Mouse (Mus musculus) forebrain, embryonic 10.5 days (tissue): ENCODE measurements around the gene Rab5c. TPM values are rescaled to one million over a fixed set of nuclear protein-coding genes. Genes with fewer than 3 reads are reported as not detected.

Experiments
- DNase-seq: peaks from one replicate; pipeline ENCODE4 v3.0.0-alpha.2; 2017; ENCODE audit warnings: low spot score; ENCODE audit errors: extremely low spot score
- H3K27ac ChIP-seq: fragments of 300-500 bp; sonication (generic); 2 replicates; pipeline ENCODE4 v1.5.1; 2016; ENCODE audit warnings: mild to moderate bottlenecking
- H3K27me3 ChIP-seq: fragments of 300-500 bp; sonication (generic); 2 replicates; pipeline ENCODE4 v1.6.1; 2016; ENCODE audit warnings: mild to moderate bottlenecking; ENCODE audit not compliant: poor library complexity, severe bottlenecking
- H3K36me3 ChIP-seq: fragments of 300-500 bp; sonication (generic); replicated peaks from 2 replicates; pipeline ENCODE4 v1.6.1; 2016; ENCODE audit warnings: mild to moderate bottlenecking, moderate library complexity
- H3K4me1 ChIP-seq: fragments of 300-500 bp; sonication (generic); 2 replicates; pipeline ENCODE4 v1.6.1; 2016
- H3K4me3 ChIP-seq: fragments of 300-500 bp; sonication (generic); 2 replicates; pipeline ENCODE4 v1.5.1; 2016; ENCODE audit warnings: mild to moderate bottlenecking, moderate library complexity
- H3K9me3 ChIP-seq: fragments of 300-500 bp; sonication (generic); 2 replicates; pipeline ENCODE4 v1.6.1; 2016; ENCODE audit warnings: mild to moderate bottlenecking, moderate library complexity
- WGBS: fragments of 180-500 bp; shearing (Covaris S2); methylation state at CpG from one replicate; pipeline ENCODE4 v1.1.7; 2016; 5-methylcytosine and 5-hydroxymethylcytosine counted together
- polyA plus RNA-seq: library from polyadenylated mRNA; unstranded; fragments of >200 nt; fragmentation: Nextera tagmentation; extraction: Ambion mirVana; gene quantifications from 2 replicates; pipeline ENCODE4 v1.2.1, GENCODE M21; 2016

The Rab5c gene
- polyA plus RNA-seq, 1 experiment from 2014 or later, result 14.9 TPM

DNA sequence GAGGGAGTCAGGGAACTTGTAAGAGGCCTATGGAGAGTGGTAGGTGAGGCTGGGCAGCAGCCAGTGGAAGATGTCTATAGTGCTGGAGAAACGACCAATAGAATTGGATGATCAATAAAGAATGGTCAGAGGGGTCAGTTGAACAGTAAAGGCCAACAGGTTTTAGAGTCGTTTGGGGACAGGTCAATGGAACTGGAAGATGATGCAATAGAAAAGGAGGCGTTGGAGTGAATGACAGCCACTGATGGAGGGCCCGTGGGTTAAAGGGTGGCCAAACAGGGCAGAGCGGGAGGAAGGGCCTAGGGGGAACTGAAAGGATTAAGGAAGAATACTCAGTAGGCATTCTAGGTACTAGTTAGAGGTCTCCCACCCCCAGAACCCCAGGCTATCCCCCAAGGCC, 9.1 kb upstream of the Rab5c start:
- Histone ChIP-seq H3K27me3 (peaks cover 27% of the 10 kb centered on the region), H3K4me1 (peaks cover 6% of the 10 kb centered on the region), H3K9me3 (no peaks in the 10 kb centered on the region), H3K4me3 (no peak overlapping the region), H3K27ac (no peak overlapping the region), H3K36me3 (no peaks in the 10 kb centered on the region)
- 85% methylated on average over 5 of the region's 5 CpGs for WGBS
- no peak for DNase-seq

- H3K36me3 ChIP-seq, result no peaks in the 10 kb centered on the region
- no peak for DNase-seq
- no peak overlapping the region for H3K27ac ChIP-seq
- H3K9me3 ChIP-seq, result no peaks in the 10 kb centered on the region
- H3K27me3 ChIP-seq, result peaks cover 25% of the 10 kb centered on the region
- no peak overlapping the region for H3K4me3 ChIP-seq
- peaks cover 5% of the 10 kb centered on the region for H3K4me1 ChIP-seq
- 93% methylated on average over 10 of the region's 10 CpGs for WGBS
Observed at GRCm38 (mm10) chr11:100746546-100746945, 8.5 kb upstream of the Rab5c start.

DNA sequence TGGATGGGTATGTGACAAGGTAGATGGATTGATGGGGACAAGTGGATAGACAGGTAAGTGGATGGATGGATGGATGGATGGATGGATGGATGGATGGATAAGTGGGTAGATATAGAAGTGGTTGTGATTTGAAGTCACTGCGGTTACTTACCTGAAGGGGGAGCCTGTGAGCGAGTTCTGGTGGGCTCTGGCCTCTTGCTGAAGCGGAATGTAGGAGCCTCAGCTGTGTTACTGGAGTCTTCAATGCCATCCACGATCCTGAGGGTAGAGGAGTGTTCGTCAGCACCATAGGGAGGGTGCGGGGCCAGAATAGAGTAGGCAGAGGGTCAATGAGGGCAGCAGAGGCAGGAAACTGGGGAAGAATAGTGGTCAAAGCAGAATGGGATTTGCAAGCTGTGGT, 7.1 kb upstream of the Rab5c start:
- no peaks in the 10 kb centered on the region for H3K36me3 ChIP-seq
- no peaks in the 10 kb centered on the region for H3K9me3 ChIP-seq
- peaks cover 15% of the 10 kb centered on the region for H3K27me3 ChIP-seq
- H3K4me1 ChIP-seq, result peaks cover 5% of the 10 kb centered on the region
- H3K27ac ChIP-seq, result no peak overlapping the region
- WGBS, result 15% methylated on average over 6 of the region's 6 CpGs
- DNase-seq, result peak; percentile 51
- H3K4me3 ChIP-seq, result no peak overlapping the region

GRCm38 (mm10) chr11:100741348-100741747, 3.3 kb upstream of the Rab5c start:
- Histone ChIP-seq H3K9me3 (no peaks in the 10 kb centered on the region), H3K4me1 (peaks cover 23% of the 10 kb centered on the region), H3K36me3 (no peaks in the 10 kb centered on the region), H3K27me3 (no peaks in the 10 kb centered on the region; the same call in 1 of the 2 replicates), H3K27ac (no peak overlapping the region), H3K4me3 (no peak overlapping the region)
- 75% methylated on average over 6 of the region's 6 CpGs for WGBS
- no peak for DNase-seq

DNA sequence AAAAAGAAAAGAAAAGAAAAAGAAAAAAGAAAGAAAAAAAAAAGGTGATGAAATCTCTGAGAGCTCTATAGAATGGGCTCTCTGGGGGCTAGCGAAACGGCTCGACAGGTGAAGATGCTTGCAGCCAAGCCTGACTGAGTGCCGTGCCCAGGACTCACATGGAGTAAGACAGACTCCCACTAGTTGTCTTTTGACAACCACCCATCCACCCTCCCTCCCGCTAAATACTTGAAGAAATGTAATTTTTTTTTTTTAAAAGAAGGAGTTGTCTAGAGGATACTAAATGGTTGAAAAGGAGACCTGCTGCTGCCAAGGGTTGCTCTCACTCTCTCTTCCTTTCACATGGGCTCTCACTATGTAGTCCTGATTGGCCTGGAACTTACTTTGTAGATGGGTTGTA, 734 bp upstream of the Rab5c start:
- Histone ChIP-seq H3K36me3 (peaks cover 11% of the 10 kb centered on the region), H3K27ac (peak overlapping the region; percentile 91), H3K9me3 (no peaks in the 10 kb centered on the region), H3K27me3 (no peaks in the 10 kb centered on the region), H3K4me3 (peak overlapping the region; percentile 78), H3K4me1 (peaks cover 28% of the 10 kb centered on the region)
- 21% methylated on average over 5 of the region's 5 CpGs for WGBS
- no peak for DNase-seq

DNA sequence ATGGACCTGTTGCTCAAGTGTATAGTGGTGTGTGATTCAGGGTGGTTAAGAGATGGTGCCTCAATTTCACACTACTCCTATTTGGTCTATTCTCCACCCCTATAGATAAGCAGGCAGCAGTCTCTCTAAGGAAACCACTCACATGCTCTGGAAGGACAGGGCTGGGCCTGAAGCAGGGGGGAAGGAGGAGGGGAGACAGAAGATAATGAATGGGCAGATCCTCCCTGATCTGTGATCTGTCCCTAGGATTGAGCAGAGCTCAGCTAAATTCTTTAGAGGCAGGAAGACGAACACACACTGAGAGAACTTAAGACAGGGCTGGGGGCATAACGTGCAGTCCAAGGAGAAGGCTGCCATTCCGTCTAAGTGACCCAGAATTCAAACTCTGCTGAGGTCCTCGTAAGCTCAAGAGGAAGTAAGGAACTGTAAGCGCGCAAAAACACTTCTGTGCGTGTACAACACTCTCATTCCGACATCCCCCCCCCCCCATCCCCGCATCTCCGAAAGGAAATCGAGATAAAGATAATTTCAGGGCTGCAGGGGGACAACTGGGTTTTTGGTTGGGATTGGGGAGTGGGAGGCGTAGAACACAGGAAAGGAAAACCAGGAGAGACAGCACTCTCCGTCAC, 796 bp downstream of the Rab5c start:
- H3K27ac ChIP-seq, result peak overlapping the region; percentile 91
- WGBS, result 2% methylated on average over 13 of the region's 13 CpGs
- H3K36me3 ChIP-seq, result peaks cover 22% of the 10 kb centered on the region
- DNase-seq, result no peak
- H3K9me3 ChIP-seq, result no peaks in the 10 kb centered on the region
- H3K27me3 ChIP-seq, result no peaks in the 10 kb centered on the region
- peak overlapping the region; percentile 78 for H3K4me3 ChIP-seq
- peaks cover 28% of the 10 kb centered on the region for H3K4me1 ChIP-seq

DNA sequence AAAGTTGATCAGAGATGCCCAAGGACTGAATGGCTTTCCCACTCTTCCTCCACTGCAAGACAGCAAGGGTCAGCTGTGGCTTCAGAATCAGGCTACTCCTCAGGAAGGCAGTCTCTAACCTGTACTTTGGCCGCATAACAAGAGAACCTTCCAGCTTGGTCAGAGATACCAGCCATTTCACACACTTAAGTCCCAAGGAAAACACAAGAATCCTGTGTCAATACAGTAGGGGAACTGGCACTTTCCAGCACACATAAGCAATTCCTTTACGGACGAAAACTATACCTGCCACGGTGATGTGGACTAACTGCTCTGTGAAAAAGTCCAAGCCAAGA, 1.3 kb downstream of the Rab5c start:
- Histone ChIP-seq H3K36me3 (peaks cover 24% of the 10 kb centered on the region), H3K9me3 (no peaks in the 10 kb centered on the region), H3K4me3 (peak overlapping the region; percentile 78), H3K27ac (no peak overlapping the region), H3K27me3 (no peaks in the 10 kb centered on the region), H3K4me1 (peaks cover 28% of the 10 kb centered on the region)
- 85% methylated on average over 4 of the region's 4 CpGs for WGBS
- DNase-seq, result no peak

GRCm38 (mm10) chr11:100735954-100736745, 1.9 kb downstream of the Rab5c start:
- no peak overlapping the region for H3K27ac ChIP-seq
- no peaks in the 10 kb centered on the region for H3K9me3 ChIP-seq
- H3K4me3 ChIP-seq, result peak overlapping the region; percentile 78
- no peaks in the 10 kb centered on the region for H3K27me3 ChIP-seq
- H3K4me1 ChIP-seq, result peaks cover 28% of the 10 kb centered on the region
- 81% methylated on average over 14 of the region's 14 CpGs for WGBS
- no peak for DNase-seq
- peaks cover 24% of the 10 kb centered on the region for H3K36me3 ChIP-seq

DNA sequence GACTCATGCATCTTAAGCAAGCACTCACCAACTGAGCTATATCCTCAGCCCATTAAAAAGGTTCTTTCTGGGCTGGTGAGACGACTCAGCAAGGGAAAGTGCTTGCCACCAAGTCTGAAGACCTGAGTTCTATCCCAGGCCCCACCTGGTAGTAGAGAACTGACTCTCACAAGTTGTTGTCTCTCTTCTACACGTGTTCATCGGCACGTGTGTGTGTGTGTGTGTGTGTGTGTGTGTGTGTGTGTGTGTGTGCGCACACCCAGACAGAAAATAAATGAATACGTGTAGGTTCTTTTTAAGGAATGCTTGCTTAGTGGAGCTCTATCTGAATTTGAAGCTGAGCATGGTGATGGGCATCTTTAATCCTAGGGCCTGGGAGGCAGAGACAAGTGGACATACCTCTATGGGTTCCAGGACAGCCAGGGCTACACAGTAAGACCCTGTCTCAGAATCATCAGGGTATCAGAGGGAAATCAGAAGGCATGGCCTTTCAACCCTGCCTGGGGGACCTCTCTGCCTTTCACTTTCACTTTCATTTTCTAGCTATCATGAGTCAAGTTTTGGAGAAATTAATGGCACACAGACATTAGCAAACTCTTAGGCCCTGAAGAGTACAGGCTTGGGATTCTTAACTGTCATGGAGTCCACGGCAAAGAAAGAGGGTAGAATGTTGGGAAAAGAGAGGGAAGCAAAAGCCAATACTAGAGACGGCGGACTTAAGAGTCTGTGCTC, 2.7 kb downstream of the Rab5c start:
- Histone ChIP-seq H3K4me1 (peaks cover 28% of the 10 kb centered on the region), H3K9me3 (no peaks in the 10 kb centered on the region), H3K27ac (no peak overlapping the region), H3K36me3 (peaks cover 29% of the 10 kb centered on the region), H3K27me3 (no peaks in the 10 kb centered on the region), H3K4me3 (peak overlapping the region; percentile 78; the same call in 1 of the 2 replicates)
- WGBS, result 92% methylated on average over 9 of the region's 9 CpGs
- DNase-seq, result no peak

DNA sequence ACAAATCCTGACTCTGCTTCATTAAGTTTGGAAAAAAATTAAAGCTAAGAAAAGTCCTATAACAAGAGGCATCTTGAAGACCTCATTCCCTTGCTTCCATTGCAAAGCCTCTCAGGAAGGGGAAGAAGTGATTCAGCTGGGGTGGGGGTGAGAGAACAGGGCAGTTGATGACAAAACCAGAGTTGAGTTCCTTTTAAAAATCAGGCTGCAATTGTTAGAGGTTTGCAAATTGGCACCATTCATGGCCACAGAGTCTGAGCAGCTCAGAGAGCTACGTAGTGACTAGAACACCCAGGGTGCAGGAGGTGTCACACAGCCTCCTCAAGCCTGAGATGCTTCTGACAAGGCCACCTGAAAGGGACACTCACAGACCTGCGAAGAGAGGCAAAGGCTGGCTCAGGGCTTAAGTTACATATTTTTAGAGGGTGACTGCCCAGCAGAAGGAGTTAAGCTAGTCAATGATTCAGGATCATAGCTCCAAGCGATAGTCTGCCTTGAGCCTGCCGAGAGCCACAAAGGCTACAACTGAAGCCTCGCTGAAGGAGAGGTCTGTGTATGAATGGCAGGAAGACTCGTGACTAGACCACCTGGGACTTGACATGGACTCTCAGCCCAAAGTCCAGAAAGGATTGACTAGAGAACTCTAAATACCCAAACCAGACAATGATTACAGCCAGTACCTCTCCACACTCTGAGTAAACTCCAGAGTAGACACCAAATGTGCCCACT, 7.4 kb downstream of the Rab5c start:
- Histone ChIP-seq H3K36me3 (peaks cover 58% of the 10 kb centered on the region), H3K4me1 (peaks cover 3% of the 10 kb centered on the region), H3K4me3 (no peak overlapping the region), H3K27ac (no peak overlapping the region), H3K9me3 (no peaks in the 10 kb centered on the region), H3K27me3 (no peaks in the 10 kb centered on the region)
- DNase-seq, result no peak
- 89% methylated on average over 6 of the region's 6 CpGs for WGBS

GRCm38 (mm10) chr11:100729976-100730375, 8.0 kb downstream of the Rab5c start:
- peaks cover 54% of the 10 kb centered on the region for H3K36me3 ChIP-seq
- peaks cover 6% of the 10 kb centered on the region for H3K4me1 ChIP-seq
- no peaks in the 10 kb centered on the region for H3K9me3 ChIP-seq
- WGBS, result 92% methylated on average over 4 of the region's 4 CpGs
- DNase-seq, result no peak
- H3K27ac ChIP-seq, result no peak overlapping the region
- no peak overlapping the region for H3K4me3 ChIP-seq
- no peaks in the 10 kb centered on the region for H3K27me3 ChIP-seq

DNA sequence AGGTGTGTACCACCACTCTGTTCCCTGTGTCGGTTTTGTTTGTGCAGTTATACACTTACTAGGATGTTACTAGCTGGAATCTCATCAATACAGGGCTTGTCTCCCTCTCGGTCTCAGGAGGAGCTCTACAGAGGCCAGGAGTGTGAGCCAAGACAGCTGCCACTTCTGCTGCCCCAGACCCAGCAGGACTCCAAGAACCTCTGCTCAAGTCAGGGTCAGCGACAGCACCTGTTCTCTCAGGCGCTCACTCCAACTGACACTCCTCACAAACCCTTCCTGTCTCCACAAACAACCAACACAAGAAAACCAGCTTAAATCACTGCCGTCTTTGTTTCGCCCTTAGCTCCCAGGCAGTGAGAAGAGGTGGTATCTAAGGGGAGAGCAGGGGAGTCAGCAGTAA, 9.4 kb downstream of the Rab5c start:
- Histone ChIP-seq H3K4me1 (peaks cover 15% of the 10 kb centered on the region), H3K4me3 (no peak overlapping the region), H3K36me3 (peaks cover 52% of the 10 kb centered on the region), H3K9me3 (no peaks in the 10 kb centered on the region), H3K27ac (no peak overlapping the region), H3K27me3 (no peaks in the 10 kb centered on the region)
- no peak for DNase-seq
- 87% methylated on average over 6 of the region's 6 CpGs for WGBS
